Mouse (Mus musculus) erythroblast, adult 5-6 weeks (primary cell): Measurements from ENCODE around the gene Hs6st1. TPM values are rescaled to one million over a fixed set of nuclear protein-coding genes. Genes with fewer than 3 reads are reported as not detected.

Experiments
- total RNA-seq, 2 experiments: library from RNA; stranded (forward) in 1 of 2; stranded (reverse) in 1 of 2; fragments of 150-400 nt in 1 of 2; fragments of 200-764, 138-1000 nt in 1 of 2; gene quantifications; 2 replicates each; pipeline versions ENCODE4 v1.2.3 to v1.2.4; 2015 to 2017; ENCODE audit warnings: low replicate concordance in 2 of 2

Hs6st1 gene
- total RNA-seq, 2 experiments from 2014 or later: 82.8 to 134 TPM

Other genes with a start within 250 kb of the Hs6st1 start
- 17.5 and 18.6 TPM in 2 replicates for gene Uggt1, start 176.3 kb downstream of the Hs6st1 start, total RNA-seq (2015; ENCODE audit: low replicate concordance)
- gene Uggt1, start 176.3 kb downstream of the Hs6st1 start, total RNA-seq (2017; ENCODE audit: low replicate concordance): 23.0 and 42.7 TPM in 2 replicates
- 8.6 and 14.2 TPM in 2 replicates for gene Neurl3, start 206.3 kb downstream of the Hs6st1 start, total RNA-seq (2015; ENCODE audit: low replicate concordance)
- 8.0 and 9.1 TPM in 2 replicates for gene Neurl3, start 206.3 kb downstream of the Hs6st1 start, total RNA-seq (2017; ENCODE audit: low replicate concordance)
- 2.3 and 5.6 TPM in 2 replicates for gene Arid5a, start 239.3 kb downstream of the Hs6st1 start, total RNA-seq (2015; ENCODE audit: low replicate concordance)
- gene Arid5a, start 239.3 kb downstream of the Hs6st1 start, total RNA-seq (2017; ENCODE audit: low replicate concordance): 2.6 and 3.2 TPM in 2 replicates